Mouse (Mus musculus) limb, embryonic 15.5 days (tissue): ENCODE results near the gene Tmeff1. TPM values are rescaled to one million over a fixed set of nuclear protein-coding genes. Genes with fewer than 3 reads are reported as not detected.
"Not testable (repeated sequence)": the region's sequence is repeated elsewhere in the genome, so short reads cannot be mapped to it uniquely, and the experiment has no call there.

Experiments
- ATAC-seq: fragments of 200-750 bp; cut with Nextera tagmentation; 2 replicates; pipeline ENCODE4 v1.8.0; 2017; ENCODE audit warnings: low read depth, moderate TSS enrichment; ENCODE audit not compliant: insufficient number of reproducible peaks, low FRiP score, low TSS enrichment
- H3K27ac ChIP-seq: fragments of 300-500 bp; sonication (generic); 2 replicates; pipeline ENCODE4 v1.5.1; 2015; ENCODE audit warnings: moderate library complexity, mild to moderate bottlenecking, inconsistent platforms
- H3K27me3 ChIP-seq: fragments of 300-500 bp; sonication (generic); 2 replicates; pipeline ENCODE4 v1.6.1; 2015; ENCODE audit warnings: inconsistent platforms
- H3K36me3 ChIP-seq: fragments of 300-500 bp; sonication (generic); 2 replicates; pipeline ENCODE4 v1.6.1; 2015; ENCODE audit warnings: inconsistent platforms
- H3K4me1 ChIP-seq: fragments of 300-500 bp; sonication (generic); 2 replicates; pipeline ENCODE4 v1.6.1; 2015; ENCODE audit warnings: inconsistent platforms
- H3K4me2 ChIP-seq: fragments of 300-500 bp; sonication (generic); 2 replicates; pipeline ENCODE4 v1.6.1; 2015; ENCODE audit warnings: mild to moderate bottlenecking, inconsistent platforms
- H3K4me3 ChIP-seq: fragments of 300-500 bp; sonication (generic); 2 replicates; pipeline ENCODE4 v1.5.1; 2015; ENCODE audit warnings: mild to moderate bottlenecking, inconsistent platforms
- H3K9ac ChIP-seq: fragments of 300-500 bp; sonication (generic); 2 replicates; pipeline ENCODE4 v1.6.1; 2015; ENCODE audit warnings: inconsistent platforms
- H3K9me3 ChIP-seq: fragments of 300-500 bp; sonication (generic); 2 replicates; pipeline ENCODE4 v1.6.1; 2016; ENCODE audit warnings: inconsistent platforms
- WGBS: fragments of 180-500 bp; shearing (Covaris S2); methylation state at CpG from one replicate; pipeline ENCODE4 v1.1.7; 2015; 5-methylcytosine and 5-hydroxymethylcytosine counted together
- polyA plus RNA-seq: library from polyadenylated mRNA; unstranded; fragments of >200 nt; fragmentation: Nextera tagmentation; extraction: Ambion mirVana; gene quantifications from 2 replicates; pipeline ENCODE4 v1.2.1, GENCODE M21; 2015

The Tmeff1 gene
- polyA plus RNA-seq, 1 experiment from 2014 or later = 40.1 TPM

- Histone ChIP-seq H3K4me2 (no peak overlapping the region), H3K27me3 (no peaks in the 10 kb centered on the region), H3K4me3 (no peak overlapping the region), H3K36me3 (no peaks in the 10 kb centered on the region), H3K4me1 (peaks cover 4% of the 10 kb centered on the region; the same call in 1 of the 2 replicates), H3K9me3 (no peaks in the 10 kb centered on the region), H3K9ac (no peak overlapping the region), H3K27ac (no peak overlapping the region)
- WGBS = 74% methylated on average over 8 of the region's 8 CpGs
- no peak for ATAC-seq
Observed at GRCm38 (mm10) chr4:48683126-48683525, 98.2 kb downstream of the Tmeff1 start.

GRCm38 (mm10) chr4:48683633-48684209 lies 98.7 kb downstream of the Tmeff1 start:
- not testable (repeated sequence) for H3K4me1 ChIP-seq, H3K9me3 ChIP-seq, H3K27me3 ChIP-seq, H3K27ac ChIP-seq, H3K9ac ChIP-seq, H3K36me3 ChIP-seq, H3K4me2 ChIP-seq, ATAC-seq, H3K4me3 ChIP-seq
- 94% methylated on average over 18 of the region's 21 CpGs for WGBS

GRCm38 (mm10) chr4:48684593-48685187 lies 99.7 kb downstream of the Tmeff1 start:
- Histone ChIP-seq H3K9me3 (no peaks in the 10 kb centered on the region), H3K36me3 (no peaks in the 10 kb centered on the region), H3K4me1 (peaks cover 4% of the 10 kb centered on the region; the same call in 1 of the 2 replicates), H3K4me2 (no peak overlapping the region), H3K4me3 (no peak overlapping the region), H3K27ac (no peak overlapping the region), H3K27me3 (no peaks in the 10 kb centered on the region), H3K9ac (no peak overlapping the region)
- 66% methylated on average over 7 of the region's 7 CpGs for WGBS
- ATAC-seq = no peak

GRCm38 (mm10) chr4:48688148-48688547 lies 103.2 kb downstream of the Tmeff1 start:
- no peak overlapping the region for H3K27ac ChIP-seq
- H3K4me2 ChIP-seq = no peak overlapping the region
- H3K4me3 ChIP-seq = no peak overlapping the region
- H3K36me3 ChIP-seq = no peaks in the 10 kb centered on the region
- H3K27me3 ChIP-seq = no peaks in the 10 kb centered on the region
- peaks cover 2% of the 10 kb centered on the region; the same call in 1 of the 2 replicates for H3K4me1 ChIP-seq
- ATAC-seq = no peak
- H3K9me3 ChIP-seq = no peaks in the 10 kb centered on the region
- H3K9ac ChIP-seq = no peak overlapping the region
- WGBS = 39% methylated on average over 6 of the region's 6 CpGs

GRCm38 (mm10) chr4:48690640-48691039 lies 105.7 kb downstream of the Tmeff1 start:
- Histone ChIP-seq H3K9ac (no peak overlapping the region), H3K4me2 (no peak overlapping the region), H3K36me3 (no peaks in the 10 kb centered on the region), H3K27me3 (no peaks in the 10 kb centered on the region), H3K27ac (no peak overlapping the region), H3K4me1 (peaks cover 2% of the 10 kb centered on the region; the same call in 1 of the 2 replicates), H3K4me3 (no peak overlapping the region), H3K9me3 (no peaks in the 10 kb centered on the region)
- WGBS = 66% methylated on average over 9 of the region's 9 CpGs
- no peak for ATAC-seq

- no peak for ATAC-seq
Observed at GRCm38 (mm10) chr4:48691793-48692437, 106.9 kb downstream of the Tmeff1 start.

GRCm38 (mm10) chr4:48692736-48693292 lies 107.8 kb downstream of the Tmeff1 start:
- 39% methylated on average over 9 of the region's 9 CpGs for WGBS
- no peaks in the 10 kb centered on the region for H3K27me3 ChIP-seq
- no peak overlapping the region for H3K4me2 ChIP-seq
- H3K27ac ChIP-seq = no peak overlapping the region
- H3K4me1 ChIP-seq = peaks cover 5% of the 10 kb centered on the region; the same call in 1 of the 2 replicates
- no peak for ATAC-seq
- H3K9me3 ChIP-seq = no peaks in the 10 kb centered on the region
- H3K36me3 ChIP-seq = no peaks in the 10 kb centered on the region
- H3K4me3 ChIP-seq = no peak overlapping the region
- no peak overlapping the region for H3K9ac ChIP-seq

More at GRCm38 (mm10) chr4:48691793-48692437, 106.9 kb downstream of the Tmeff1 start:
- 39% methylated on average over 7 of the region's 7 CpGs for WGBS
- H3K4me2 ChIP-seq = no peak overlapping the region
- H3K9me3 ChIP-seq = no peaks in the 10 kb centered on the region
- no peak overlapping the region for H3K9ac ChIP-seq
- H3K27ac ChIP-seq = no peak overlapping the region
- no peaks in the 10 kb centered on the region for H3K36me3 ChIP-seq
- H3K4me1 ChIP-seq = peaks cover 2% of the 10 kb centered on the region; the same call in 1 of the 2 replicates
- H3K4me3 ChIP-seq = no peak overlapping the region
- no peaks in the 10 kb centered on the region for H3K27me3 ChIP-seq

GRCm38 (mm10) chr4:48696706-48697105 lies 111.7 kb downstream of the Tmeff1 start:
- Histone ChIP-seq H3K27ac (no peak overlapping the region), H3K4me1 (peaks cover 3% of the 10 kb centered on the region; the same call in 1 of the 2 replicates), H3K9me3 (no peaks in the 10 kb centered on the region), H3K4me3 (no peak overlapping the region), H3K27me3 (no peaks in the 10 kb centered on the region), H3K9ac (no peak overlapping the region), H3K36me3 (no peaks in the 10 kb centered on the region), H3K4me2 (no peak overlapping the region)
- 96% methylated on average over 3 of the region's 3 CpGs for WGBS
- ATAC-seq = no peak

- H3K27me3 ChIP-seq = no peaks in the 10 kb centered on the region
- no peak for ATAC-seq
- no peak overlapping the region for H3K4me3 ChIP-seq
- no peaks in the 10 kb centered on the region for H3K9me3 ChIP-seq
- peaks cover 3% of the 10 kb centered on the region; the same call in 1 of the 2 replicates for H3K4me1 ChIP-seq
- no peaks in the 10 kb centered on the region for H3K36me3 ChIP-seq
- no peak overlapping the region for H3K9ac ChIP-seq
- H3K4me2 ChIP-seq = no peak overlapping the region
- no peak overlapping the region for H3K27ac ChIP-seq
- 58% methylated on average over 11 of the region's 11 CpGs for WGBS
Observed at GRCm38 (mm10) chr4:48697302-48697701, 112.3 kb downstream of the Tmeff1 start.

Other genes with a start within 250 kb of the Tmeff1 start
- gene Tex10, start 111.7 kb upstream of the Tmeff1 start, polyA plus RNA-seq = 45.8 and 47.9 TPM in 2 replicates
- gene Msantd3, start 45.2 kb upstream of the Tmeff1 start, polyA plus RNA-seq = 25.6 and 25.9 TPM in 2 replicates
- gene Cavin4, start 78.3 kb downstream of the Tmeff1 start, polyA plus RNA-seq = 7.3 and 27.7 TPM in 2 replicates